Mouse (Mus musculus) midbrain, embryonic 15.5 days (tissue): ENCODE data around the gene Slc25a43. TPM values are rescaled to one million over a fixed set of nuclear protein-coding genes. Genes with fewer than 3 reads are reported as not detected.
A peak's percentile ranks its signal among the peaks of the same experiment; 100 is the strongest.

ENCODE experiments used
- ATAC-seq: fragments of 200-750 bp; cut with Nextera tagmentation; replicated peaks from 2 replicates; pipeline ENCODE4 v1.8.0; 2017; ENCODE audit warnings: moderate TSS enrichment
- H3K27ac ChIP-seq: fragments of 300-500 bp; sonication (generic); 2 replicates; pipeline ENCODE4 v1.5.1; 2015; ENCODE audit warnings: mild to moderate bottlenecking, inconsistent platforms
- H3K27me3 ChIP-seq: fragments of 300-500 bp; sonication (generic); replicated peaks from 2 replicates; pipeline ENCODE4 v1.6.1; 2015; ENCODE audit warnings: inconsistent platforms
- H3K36me3 ChIP-seq: fragments of 300-500 bp; sonication (generic); replicated peaks from 2 replicates; pipeline ENCODE4 v1.6.1; 2015; ENCODE audit warnings: inconsistent platforms
- H3K4me1 ChIP-seq: fragments of 300-500 bp; sonication (generic); 2 replicates; pipeline ENCODE4 v1.6.1; 2015; ENCODE audit warnings: inconsistent platforms
- H3K4me2 ChIP-seq: fragments of 300-500 bp; sonication (generic); 2 replicates; pipeline ENCODE4 v1.6.1; 2015; ENCODE audit warnings: inconsistent platforms, mild to moderate bottlenecking, moderate library complexity
- H3K4me3 ChIP-seq: fragments of 300-500 bp; sonication (generic); 2 replicates; pipeline ENCODE4 v1.5.1; 2015; ENCODE audit warnings: mild to moderate bottlenecking, inconsistent platforms
- H3K9ac ChIP-seq: fragments of 300-500 bp; sonication (generic); 2 replicates; pipeline ENCODE4 v1.6.1; 2015; ENCODE audit warnings: mild to moderate bottlenecking, inconsistent platforms
- H3K9me3 ChIP-seq: fragments of 300-500 bp; sonication (generic); 2 replicates; pipeline ENCODE4 v1.6.1; 2016; ENCODE audit warnings: inconsistent platforms
- WGBS: fragments of 180-500 bp; shearing (Covaris S2); methylation state at CpG from one replicate; pipeline ENCODE4 v1.1.7; 2015; ENCODE audit warnings: mixed read lengths; 5-methylcytosine and 5-hydroxymethylcytosine counted together
- polyA plus RNA-seq: library from polyadenylated mRNA; unstranded; fragments of >200 nt; fragmentation: Nextera tagmentation; extraction: Ambion mirVana; gene quantifications from 2 replicates; pipeline ENCODE4 v1.2.1, GENCODE M21; 2015

Slc25a43 gene
- polyA plus RNA-seq, 1 experiment from 2014 or later, result 0.99 TPM

- Histone ChIP-seq H3K36me3 (no peaks in the 10 kb centered on the region), H3K4me1 (0 out of 2 replicates have a peak, but pooled peaks cover 6% of the 10 kb centered on the region), H3K4me3 (no peak overlapping the region), H3K27me3 (no peaks in the 10 kb centered on the region), H3K9ac (no peak overlapping the region), H3K27ac (no peak overlapping the region), H3K9me3 (no peaks in the 10 kb centered on the region), H3K4me2 (no peak overlapping the region)
- 75% methylated on average over 8 of the region's 8 CpGs for WGBS
- ATAC-seq, result no peak
Measured at GRCm38 (mm10) chrX:36814161-36814836, 70.8 kb downstream of the Slc25a43 start.

GRCm38 (mm10) chrX:36815022-36815421, 71.6 kb downstream of the Slc25a43 start:
- 0 out of 2 replicates have a peak, but pooled peaks cover 6% of the 10 kb centered on the region for H3K4me1 ChIP-seq
- no peak for ATAC-seq
- 79% methylated on average over 4 of the region's 4 CpGs for WGBS
- no peaks in the 10 kb centered on the region for H3K9me3 ChIP-seq
- H3K36me3 ChIP-seq, result no peaks in the 10 kb centered on the region
- H3K9ac ChIP-seq, result no peak overlapping the region
- H3K4me2 ChIP-seq, result no peak overlapping the region
- H3K4me3 ChIP-seq, result no peak overlapping the region
- H3K27ac ChIP-seq, result no peak overlapping the region
- H3K27me3 ChIP-seq, result no peaks in the 10 kb centered on the region

GRCm38 (mm10) chrX:36815439-36815838, 72.0 kb downstream of the Slc25a43 start:
- Histone ChIP-seq H3K9me3 (no peaks in the 10 kb centered on the region), H3K4me1 (0 out of 2 replicates have a peak, but pooled peaks cover 6% of the 10 kb centered on the region), H3K9ac (no peak overlapping the region), H3K27me3 (no peaks in the 10 kb centered on the region), H3K4me2 (no peak overlapping the region), H3K36me3 (no peaks in the 10 kb centered on the region), H3K27ac (no peak overlapping the region), H3K4me3 (no peak overlapping the region)
- no peak for ATAC-seq
- 85% methylated on average over 4 of the region's 4 CpGs for WGBS

- H3K4me2 ChIP-seq, result peak overlapping the region; percentile 40
- 0 out of 2 replicates have a peak overlapping the region, but pooled peaks have one; percentile 2 for H3K4me3 ChIP-seq
- H3K4me1 ChIP-seq, result 0 out of 2 replicates have a peak, but pooled peaks cover 6% of the 10 kb centered on the region
- peak; percentile 38 for ATAC-seq
- no peaks in the 10 kb centered on the region for H3K9me3 ChIP-seq
- no peaks in the 10 kb centered on the region for H3K36me3 ChIP-seq
- 25% methylated on average over 8 of the region's 8 CpGs for WGBS
- H3K27ac ChIP-seq, result peak overlapping the region; percentile 76
- no peaks in the 10 kb centered on the region for H3K27me3 ChIP-seq
- no peak overlapping the region for H3K9ac ChIP-seq
Measured at GRCm38 (mm10) chrX:36816368-36816899, 73.0 kb downstream of the Slc25a43 start.

- 23% methylated on average over 10 of the region's 10 CpGs for WGBS
- H3K9ac ChIP-seq, result no peak overlapping the region
- 0 out of 2 replicates have a peak, but pooled peaks cover 6% of the 10 kb centered on the region for H3K4me1 ChIP-seq
- H3K9me3 ChIP-seq, result no peaks in the 10 kb centered on the region
- H3K36me3 ChIP-seq, result no peaks in the 10 kb centered on the region
- peak overlapping the region; percentile 12 for H3K4me3 ChIP-seq
- peak; percentile 87 for ATAC-seq
- peak overlapping the region; percentile 40 for H3K4me2 ChIP-seq
- no peaks in the 10 kb centered on the region for H3K27me3 ChIP-seq
- peak overlapping the region; percentile 76 for H3K27ac ChIP-seq
Measured at GRCm38 (mm10) chrX:36816953-36817441, 73.5 kb downstream of the Slc25a43 start.

GRCm38 (mm10) chrX:36819575-36819974, 76.1 kb downstream of the Slc25a43 start:
- H3K36me3 ChIP-seq, result no peaks in the 10 kb centered on the region
- no peak overlapping the region for H3K4me2 ChIP-seq
- no peak overlapping the region for H3K27ac ChIP-seq
- no peaks in the 10 kb centered on the region for H3K27me3 ChIP-seq
- WGBS, result 73% methylated on average over 4 of the region's 4 CpGs
- H3K9me3 ChIP-seq, result no peaks in the 10 kb centered on the region
- no peak overlapping the region for H3K4me3 ChIP-seq
- H3K9ac ChIP-seq, result no peak overlapping the region
- ATAC-seq, result no peak
- 0 out of 2 replicates have a peak, but pooled peaks cover 6% of the 10 kb centered on the region for H3K4me1 ChIP-seq

- ATAC-seq, result no peak
Measured at GRCm38 (mm10) chrX:36820201-36820600, 76.7 kb downstream of the Slc25a43 start.

GRCm38 (mm10) chrX:36823932-36824711, 80.7 kb downstream of the Slc25a43 start:
- H3K4me1 ChIP-seq, result no peaks in the 10 kb centered on the region
- H3K4me3 ChIP-seq, result no peak overlapping the region
- H3K4me2 ChIP-seq, result no peak overlapping the region
- ATAC-seq, result no peak
- H3K27ac ChIP-seq, result no peak overlapping the region
- no peaks in the 10 kb centered on the region for H3K9me3 ChIP-seq
- 84% methylated on average over 10 of the region's 10 CpGs for WGBS
- H3K9ac ChIP-seq, result no peak overlapping the region
- no peaks in the 10 kb centered on the region for H3K27me3 ChIP-seq
- H3K36me3 ChIP-seq, result no peaks in the 10 kb centered on the region

More at GRCm38 (mm10) chrX:36820201-36820600, 76.7 kb downstream of the Slc25a43 start:
- 17% methylated on average over 4 of the region's 4 CpGs for WGBS
- Histone ChIP-seq H3K27me3 (no peaks in the 10 kb centered on the region), H3K4me3 (no peak overlapping the region), H3K9ac (no peak overlapping the region), H3K4me2 (no peak overlapping the region), H3K9me3 (no peaks in the 10 kb centered on the region), H3K4me1 (0 out of 2 replicates have a peak, but pooled peaks cover 6% of the 10 kb centered on the region), H3K27ac (no peak overlapping the region), H3K36me3 (no peaks in the 10 kb centered on the region)

GRCm38 (mm10) chrX:36825032-36825431, 81.6 kb downstream of the Slc25a43 start:
- Histone ChIP-seq H3K9ac (no peak overlapping the region), H3K27ac (no peak overlapping the region), H3K9me3 (no peaks in the 10 kb centered on the region), H3K4me1 (no peaks in the 10 kb centered on the region), H3K4me2 (no peak overlapping the region), H3K4me3 (no peak overlapping the region), H3K27me3 (no peaks in the 10 kb centered on the region), H3K36me3 (no peaks in the 10 kb centered on the region)
- no peak for ATAC-seq
- 57% methylated on average over 2 of the region's 2 CpGs for WGBS

Other genes starting within 250 kb of the Slc25a43 start
- gene Pgrmc1, start 145.5 kb upstream of the Slc25a43 start, polyA plus RNA-seq, result 682 and 686 TPM in 2 replicates
- 6.0 and 6.1 TPM in 2 replicates for gene Akap17b, start 98.3 kb upstream of the Slc25a43 start, polyA plus RNA-seq
- gene Slc25a5, start 52.0 kb downstream of the Slc25a43 start, polyA plus RNA-seq, result 441 and 470 TPM in 2 replicates
- gene Ube2a, start 130.2 kb downstream of the Slc25a43 start, polyA plus RNA-seq, result 104 and 110 TPM in 2 replicates
- gene C330007P06Rik, start 130.5 kb downstream of the Slc25a43 start, polyA plus RNA-seq, result 17.7 and 18.5 TPM in 2 replicates
- 16.7 TPM in 2 replicates for gene Nkrf, start 159.2 kb downstream of the Slc25a43 start, polyA plus RNA-seq
- 76.1 and 77.6 TPM in 2 replicates for gene Sept6, start 248.1 kb downstream of the Slc25a43 start, polyA plus RNA-seq